Mouse (Mus musculus) CD4-positive, CD25-positive, alpha-beta regulatory T cell, adult 2 months (primary cell): ENCODE results near the gene Tspan9.

Experiments
- DNase-seq: peaks from one replicate; pipeline ENCODE4 v3.0.0-alpha.2; 2012; ENCODE audit warnings: low read depth, low spot score

Tspan9 gene

GRCm38 (mm10) chr6:128103874-128104273 lies 39.5 kb downstream of the Tspan9 start:
- no peak for DNase-seq

GRCm38 (mm10) chr6:128102296-128102999 lies 40.9 kb downstream of the Tspan9 start:
- DNase-seq = no peak

GRCm38 (mm10) chr6:128099871-128100270 lies 43.5 kb downstream of the Tspan9 start:
- DNase-seq = peak; percentile 17

- DNase-seq = no peak
Measured at GRCm38 (mm10) chr6:128099190-128099589, 44.2 kb downstream of the Tspan9 start.

- no peak for DNase-seq
Measured at GRCm38 (mm10) chr6:128096521-128096920, 46.9 kb downstream of the Tspan9 start.

GRCm38 (mm10) chr6:128095906-128096305 lies 47.5 kb downstream of the Tspan9 start:
- no peak for DNase-seq

- no peak for DNase-seq
Measured at GRCm38 (mm10) chr6:128095131-128095530, 48.3 kb downstream of the Tspan9 start.

- no peak for DNase-seq
Measured at GRCm38 (mm10) chr6:128093856-128094628, 49.4 kb downstream of the Tspan9 start.

- DNase-seq = no peak
Measured at GRCm38 (mm10) chr6:128092621-128093020, 50.8 kb downstream of the Tspan9 start.

GRCm38 (mm10) chr6:128091833-128092166 lies 51.6 kb downstream of the Tspan9 start:
- DNase-seq = no peak

- DNase-seq = peak; percentile 68
Measured at GRCm38 (mm10) chr6:128090985-128091832, 52.2 kb downstream of the Tspan9 start.

- DNase-seq = no peak
Measured at GRCm38 (mm10) chr6:128089770-128090702, 53.4 kb downstream of the Tspan9 start.

- DNase-seq = no peak
Measured at GRCm38 (mm10) chr6:128088746-128089523, 54.5 kb downstream of the Tspan9 start.

- no peak for DNase-seq
Measured at GRCm38 (mm10) chr6:128085488-128086066, 57.8 kb downstream of the Tspan9 start.

- DNase-seq = no peak
Measured at GRCm38 (mm10) chr6:128083305-128083704, 60.1 kb downstream of the Tspan9 start.

- DNase-seq = no peak
Measured at GRCm38 (mm10) chr6:128081781-128082180, 61.6 kb downstream of the Tspan9 start.

GRCm38 (mm10) chr6:128081293-128081692 lies 62.1 kb downstream of the Tspan9 start:
- DNase-seq = no peak

- DNase-seq = no peak
Measured at GRCm38 (mm10) chr6:128079576-128080224, 63.7 kb downstream of the Tspan9 start.

GRCm38 (mm10) chr6:128078508-128078907 lies 64.9 kb downstream of the Tspan9 start:
- no peak for DNase-seq
